Mouse (Mus musculus) CD4-positive, CD25-positive, alpha-beta regulatory T cell, adult 4 months (primary cell): ENCODE data around the gene Nsrp1. TPM values are rescaled to one million over a fixed set of nuclear protein-coding genes. Genes with fewer than 3 reads are reported as not detected.
"Not testable (repeated sequence)": the region's sequence is repeated elsewhere in the genome, so short reads cannot be mapped to it uniquely, and the experiment has no call there.

Experiments used
- ATAC-seq: one replicate; pipeline ENCODE4 v1.8.0; 2017
- polyA plus RNA-seq, 2 experiments: library from polyadenylated mRNA; unstranded; fragments of 100-300 nt; shearing (Covaris generic); gene quantifications; one replicate each; pipeline ENCODE4 v1.2.1; 2017

The Nsrp1 gene
- polyA plus RNA-seq, result 10 to 100 TPM; 53.0 to 83.1 TPM

GRCm38 (mm10) chr11:77078273-77079134, at the start of gene Nsrp1:
Nsrp1 (minus strand) TSS chr11:77078435.
- ATAC-seq, result peak; percentile 99

GRCm38 (mm10) chr11:77111141-77111540, 32.9 kb upstream of the Nsrp1 start:
- no peak for ATAC-seq

- no peak for ATAC-seq
These were observed 30.2 kb upstream of the Nsrp1 start for GRCm38 (mm10) chr11:77108442-77108841.

GRCm38 (mm10) chr11:77107872-77108271, 29.6 kb upstream of the Nsrp1 start:
- ATAC-seq, result not testable (repeated sequence)

GRCm38 (mm10) chr11:77106961-77107360, 28.7 kb upstream of the Nsrp1 start:
- ATAC-seq, result no peak

- ATAC-seq, result peak; percentile 47
These were observed 22.1 kb upstream of the Nsrp1 start for GRCm38 (mm10) chr11:77100137-77100937.

- no peak for ATAC-seq
These were observed 20.2 kb upstream of the Nsrp1 start for GRCm38 (mm10) chr11:77098332-77098972.

GRCm38 (mm10) chr11:77096991-77097390, 18.8 kb upstream of the Nsrp1 start:
- ATAC-seq, result no peak

- no peak for ATAC-seq
These were observed 18.3 kb upstream of the Nsrp1 start for GRCm38 (mm10) chr11:77096581-77096980.

GRCm38 (mm10) chr11:77095206-77095605, 17.0 kb upstream of the Nsrp1 start:
- ATAC-seq, result no peak

GRCm38 (mm10) chr11:77094136-77094535, 15.9 kb upstream of the Nsrp1 start:
- no peak for ATAC-seq

GRCm38 (mm10) chr11:77093208-77093607, 15.0 kb upstream of the Nsrp1 start:
- no peak for ATAC-seq

- ATAC-seq, result no peak
These were observed 10.9 kb upstream of the Nsrp1 start for GRCm38 (mm10) chr11:77089162-77089561.

GRCm38 (mm10) chr11:77087004-77087403, 8.8 kb upstream of the Nsrp1 start:
- no peak for ATAC-seq

GRCm38 (mm10) chr11:77084001-77084682, 5.9 kb upstream of the Nsrp1 start:
- ATAC-seq, result no peak

- no peak for ATAC-seq
These were observed 1.1 kb upstream of the Nsrp1 start for GRCm38 (mm10) chr11:77079361-77079760.

GRCm38 (mm10) chr11:77077792-77078191, 443 bp downstream of the Nsrp1 start:
- peak; percentile 33 for ATAC-seq

GRCm38 (mm10) chr11:77077331-77077730, 904 bp downstream of the Nsrp1 start:
- not testable (repeated sequence) for ATAC-seq

- no peak for ATAC-seq
These were observed 7.5 kb downstream of the Nsrp1 start for GRCm38 (mm10) chr11:77070721-77071120.

GRCm38 (mm10) chr11:77068825-77069224, 9.4 kb downstream of the Nsrp1 start:
- no peak for ATAC-seq

- ATAC-seq, result no peak
These were observed 14.8 kb downstream of the Nsrp1 start for GRCm38 (mm10) chr11:77063406-77063805.

GRCm38 (mm10) chr11:77061951-77062350, 16.3 kb downstream of the Nsrp1 start:
- no peak for ATAC-seq
